In the genomic region with DNA sequence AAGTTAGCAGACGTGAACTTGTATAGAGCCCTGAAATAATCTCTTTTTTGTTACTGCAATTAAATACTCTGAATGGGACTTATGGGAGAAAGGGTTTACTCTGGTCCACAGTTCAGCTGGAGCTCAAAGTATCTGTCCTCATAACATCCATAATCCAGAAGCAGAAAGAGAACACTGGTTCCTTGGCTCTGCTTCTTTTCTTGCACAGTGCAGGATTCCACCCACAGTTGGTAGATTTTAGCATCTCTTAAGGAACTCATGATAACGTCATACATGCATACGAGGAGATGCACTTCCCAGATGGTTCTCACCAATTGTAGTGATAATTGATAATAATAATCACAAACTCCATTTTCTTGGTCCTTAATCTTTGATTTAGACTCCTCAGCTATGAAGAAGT, we compare ENCODE assay signal across 34 mouse cellular contexts.
"Had no signal": no experiment of that assay in that cellular context is flagged by ENCODE, and none has a peak within 500 bp of the region (broad histone marks: within the 10 kb centered on the region; RNA-seq: fewer than 3 reads in every experiment).

No protein-coding gene starts in this region.

- H3K4me1 ChIP-seq: heart, embryonic 12.5 days; heart, embryonic 13.5 days; heart, embryonic 15.5 days; hindbrain, embryonic 10.5 days; hindbrain, embryonic 12.5 days; hindbrain, embryonic 13.5 days; hindbrain, embryonic 15.5 days; intestine, embryonic 15.5 days; kidney, embryonic 15.5 days had no signal

- H3K4me3 ChIP-seq: heart, embryonic 12.5 days; heart, embryonic 13.5 days; heart, embryonic 15.5 days; hindbrain, embryonic 10.5 days; hindbrain, embryonic 12.5 days; hindbrain, embryonic 13.5 days; hindbrain, embryonic 15.5 days; intestine, embryonic 15.5 days; kidney, embryonic 15.5 days; layer of hippocampus, adult 2 months; left cerebral cortex, adult 2 months had no signal

- H3K9me3 ChIP-seq: heart, embryonic 12.5 days; heart, embryonic 13.5 days; heart, embryonic 15.5 days; hindbrain, embryonic 10.5 days; hindbrain, embryonic 12.5 days; hindbrain, embryonic 13.5 days; hindbrain, embryonic 15.5 days; intestine, embryonic 15.5 days; kidney, embryonic 15.5 days had no signal

- H3K9ac ChIP-seq: heart, embryonic 12.5 days; heart, embryonic 13.5 days; heart, embryonic 15.5 days; hindbrain, embryonic 12.5 days; hindbrain, embryonic 13.5 days; hindbrain, embryonic 14.5 days; hindbrain, embryonic 15.5 days; intestine, embryonic 15.5 days; kidney, embryonic 15.5 days had no signal

- H3K4me2 ChIP-seq: heart, embryonic 12.5 days; heart, embryonic 13.5 days; heart, embryonic 15.5 days; hindbrain, embryonic 12.5 days; hindbrain, embryonic 13.5 days; hindbrain, embryonic 14.5 days; hindbrain, embryonic 15.5 days; intestine, embryonic 15.5 days; kidney, embryonic 15.5 days had no signal

- H3K27ac ChIP-seq: heart, embryonic 13.5 days; heart, embryonic 15.5 days; hindbrain, embryonic 10.5 days; hindbrain, embryonic 12.5 days; hindbrain, embryonic 13.5 days; hindbrain, embryonic 14.5 days; hindbrain, embryonic 15.5 days; hindbrain, postnatal 0 days; intestine, embryonic 15.5 days; kidney, embryonic 15.5 days; kidney, postnatal 0 days; layer of hippocampus, adult 2 months; left cerebral cortex, adult 2 months had no signal

- H3K27me3 ChIP-seq: heart, embryonic 12.5 days; heart, embryonic 13.5 days; heart, embryonic 15.5 days; hindbrain, embryonic 12.5 days; hindbrain, embryonic 13.5 days; hindbrain, embryonic 15.5 days; intestine, embryonic 15.5 days; kidney, embryonic 15.5 days had no signal

- DNase-seq: heart, postnatal 10 days; heart, postnatal 14 days; heart, postnatal 36 days; heart, postnatal 4 days; kidney, adult 11 months; kidney, adult 18-20 months; kidney, adult 2 months; kidney, adult 8-10 months; kidney, adult 9 months; kidney, postnatal 10 days; kidney, postnatal 14 days; kidney, postnatal 25 days; kidney, postnatal 36 days; kidney, postnatal 4 days; layer of hippocampus, adult 9-11 months; layer of hippocampus, postnatal 36 days had no signal

- ATAC-seq: hindbrain, embryonic 16.5 days; hindbrain, postnatal 0 days; inflammation-experienced regulatory T-cells, adult 6 months; intestine, embryonic 15.5 days; intestine, embryonic 16.5 days; intestine, postnatal 0 days had no signal

- H3K36me3 ChIP-seq: heart, embryonic 12.5 days; heart, embryonic 13.5 days; heart, embryonic 15.5 days; hindbrain, embryonic 10.5 days; hindbrain, embryonic 12.5 days; hindbrain, embryonic 13.5 days; hindbrain, embryonic 15.5 days; intestine, embryonic 15.5 days; kidney, embryonic 15.5 days had no signal
